Mouse (Mus musculus): ENCODE results near the gene Grin3b. TPM values are rescaled to one million over a fixed set of nuclear protein-coding genes. Genes with fewer than 3 reads are reported as not detected.

The Grin3b gene
- polyA plus RNA-seq, 1 experiment = 0.16 TPM

DNA sequence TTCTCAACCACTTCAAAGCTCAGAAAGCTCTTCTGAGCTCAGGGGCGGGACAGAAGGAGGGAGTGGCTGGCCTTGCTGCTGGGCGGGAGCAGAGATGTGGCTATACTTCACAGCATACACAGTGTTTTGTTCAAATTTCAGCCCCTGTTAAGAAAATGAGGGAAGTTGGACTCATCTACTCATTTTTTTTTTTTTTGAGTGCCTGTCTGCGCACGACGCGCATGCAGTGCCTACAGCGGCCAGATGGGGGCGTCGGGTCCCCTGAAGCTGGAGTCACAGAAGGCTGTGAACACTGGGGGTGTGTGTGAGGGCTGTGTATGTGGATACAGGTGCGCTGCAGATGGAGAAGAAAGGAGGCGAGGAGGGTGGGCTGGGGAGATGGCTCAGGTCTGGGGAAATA lies 16.4 kb downstream of the Grin3b start:
- peak overlapping the region; percentile 22; the same call in 1 of the 2 replicates for H3K4me3 ChIP-seq (ENCODE audit: extremely low read depth, insufficient read depth, insufficient read length)
- H3K36me3 ChIP-seq (ENCODE audit: control insufficient read depth, insufficient read depth, low read length) = peaks cover 9% of the 10 kb centered on the region
- WGBS = under 1% methylated on average over 11 of the region's 11 CpGs
- H3K27ac ChIP-seq (ENCODE audit: insufficient read depth, low read length) = peak overlapping the region; percentile 97
- DNase-seq (ENCODE audit: low read depth in 1 of 2, low spot score in 2 of 2) = peak; percentile 87 to 91
- H3K4me1 ChIP-seq (ENCODE audit: control insufficient read depth, insufficient read depth, insufficient read length) = peaks cover 38% of the 10 kb centered on the region
- TF ChIP-seq CTCF (IDR thresholded peaks at IDR 0.05; ENCODE audit: extremely low read depth, insufficient read depth, insufficient read length, insufficient replicate concordance) = peak; percentile 86
- no peak for TF ChIP-seq POLR2A (IDR thresholded peaks at IDR 0.05; ENCODE audit: low read depth, low read length)
- no peaks in the 10 kb centered on the region for H3K27me3 ChIP-seq (ENCODE audit: control insufficient read depth, insufficient read depth, low read length)

DNA sequence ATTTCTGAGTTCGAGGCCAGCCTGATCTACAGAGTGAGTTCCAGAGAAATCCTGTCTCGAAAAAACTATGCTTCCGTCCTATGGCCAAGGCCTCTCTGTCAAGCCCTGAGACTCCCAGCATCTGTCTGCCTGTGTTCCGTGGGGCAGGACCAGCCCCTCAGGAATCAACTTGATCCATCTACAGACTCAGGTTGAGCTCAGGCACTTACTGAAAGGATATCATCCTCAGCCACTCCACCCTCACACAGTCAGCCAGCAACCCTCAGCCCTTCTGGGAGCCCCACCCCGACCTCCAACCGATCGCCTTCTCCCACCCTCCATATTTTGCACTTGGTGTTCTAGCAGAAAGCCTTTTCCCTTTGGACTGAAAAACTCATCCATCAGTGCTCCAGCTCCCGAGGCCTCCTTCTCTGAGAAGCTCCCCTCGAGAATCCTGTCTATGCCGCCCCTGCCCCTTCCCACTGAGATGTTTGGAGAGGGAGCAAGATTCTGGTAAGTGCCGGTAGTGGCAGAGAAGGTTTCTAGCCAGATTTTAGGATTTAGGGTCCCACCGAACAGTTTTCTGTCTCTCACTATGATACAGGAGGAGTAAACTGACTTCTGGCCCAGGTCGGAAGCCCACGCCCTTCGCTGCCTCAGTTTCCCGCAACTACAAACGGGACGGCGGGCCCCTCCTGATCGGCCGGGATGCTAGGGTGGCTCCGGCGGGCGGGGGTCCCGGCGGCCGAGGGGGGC lies 17.4 kb downstream of the Grin3b start:
- peak overlapping the region; percentile 97 for H3K27ac ChIP-seq (ENCODE audit: insufficient read depth, low read length)
- WGBS = 21% methylated on average over 27 of the region's 27 CpGs

DNA sequence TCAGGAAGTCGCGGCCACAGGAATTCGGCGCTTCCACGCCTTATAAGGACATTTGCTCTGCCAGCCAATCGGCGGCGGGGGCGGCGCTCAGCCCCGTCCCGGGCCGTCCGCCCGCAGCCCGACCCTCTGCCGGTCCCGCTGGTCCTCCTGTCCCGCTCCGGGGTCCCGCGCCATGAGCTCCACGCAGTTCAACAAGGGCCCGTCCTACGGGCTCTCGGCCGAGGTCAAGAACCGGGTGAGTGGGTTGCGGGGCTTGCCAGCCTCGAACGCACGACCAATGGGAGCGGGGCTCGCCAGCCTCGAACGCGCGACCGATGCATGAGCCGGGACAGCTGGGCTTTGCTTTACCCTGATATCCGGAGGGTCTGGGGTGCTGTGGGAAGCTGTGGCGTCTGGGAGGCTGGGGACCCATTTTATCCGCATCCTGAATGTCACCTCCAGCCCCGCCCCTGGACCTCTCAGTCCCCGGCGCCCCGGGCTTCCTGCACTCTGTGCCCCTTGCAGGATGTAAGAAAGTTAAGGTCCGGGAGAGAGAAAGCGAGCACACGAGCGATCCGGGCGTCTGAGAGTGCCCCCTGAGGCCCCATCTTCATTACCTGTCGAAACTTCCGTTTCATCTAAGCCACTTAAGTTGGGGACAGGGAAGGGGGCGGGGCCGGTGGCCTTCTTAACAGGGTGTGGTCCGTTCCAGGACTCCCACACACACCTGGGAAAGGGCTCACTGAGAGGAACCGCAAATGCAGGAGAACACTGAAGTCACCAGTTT lies 18.2 kb downstream of the Grin3b start, which contains the start of gene Cnn2:
Gene Cnn2 (plus strand): TSS at position 79 of the 766 bp plus-strand sequence.
- Histone ChIP-seq H3K27ac (ENCODE audit: insufficient read depth, low read length) (peak within 1 kb of the TSS; percentile 97), H3K27me3 (ENCODE audit: control insufficient read depth, insufficient read depth, low read length) (no peaks in the 10 kb centered on the region), H3K36me3 (ENCODE audit: control insufficient read depth, insufficient read depth, low read length) (peaks cover 25% of the 10 kb centered on the region), H3K4me3 (ENCODE audit: extremely low read depth, insufficient read depth, insufficient read length) (peak within 1 kb of the TSS; percentile 80), H3K4me1 (ENCODE audit: control insufficient read depth, insufficient read depth, insufficient read length) (peaks cover 25% of the 10 kb centered on the region)
- DNase-seq (ENCODE audit: low read depth in 1 of 2, low spot score in 2 of 2) = peak in 1 of 2 experiments; percentile 72
- under 1% methylated on average over 59 of the region's 59 CpGs for WGBS
- TF ChIP-seq POLR2A (IDR thresholded peaks at IDR 0.05; ENCODE audit: low read depth, low read length) = no peak
- no peak for TF ChIP-seq CTCF (IDR thresholded peaks at IDR 0.05; ENCODE audit: extremely low read depth, insufficient read depth, insufficient read length, insufficient replicate concordance)

More for the DNA sequence above, 17.4 kb downstream of the Grin3b start:
- TF ChIP-seq POLR2A (IDR thresholded peaks at IDR 0.05; ENCODE audit: low read depth, low read length) = no peak
- TF ChIP-seq CTCF (IDR thresholded peaks at IDR 0.05; ENCODE audit: extremely low read depth, insufficient read depth, insufficient read length, insufficient replicate concordance) = no peak
- Histone ChIP-seq H3K4me1 (ENCODE audit: control insufficient read depth, insufficient read depth, insufficient read length) (peaks cover 31% of the 10 kb centered on the region), H3K4me3 (ENCODE audit: extremely low read depth, insufficient read depth, insufficient read length) (peak overlapping the region; percentile 80), H3K36me3 (ENCODE audit: control insufficient read depth, insufficient read depth, low read length) (peaks cover 18% of the 10 kb centered on the region), H3K27me3 (ENCODE audit: control insufficient read depth, insufficient read depth, low read length) (no peaks in the 10 kb centered on the region)
- no peak for DNase-seq (ENCODE audit: low read depth in 1 of 2, low spot score in 2 of 2)

DNA sequence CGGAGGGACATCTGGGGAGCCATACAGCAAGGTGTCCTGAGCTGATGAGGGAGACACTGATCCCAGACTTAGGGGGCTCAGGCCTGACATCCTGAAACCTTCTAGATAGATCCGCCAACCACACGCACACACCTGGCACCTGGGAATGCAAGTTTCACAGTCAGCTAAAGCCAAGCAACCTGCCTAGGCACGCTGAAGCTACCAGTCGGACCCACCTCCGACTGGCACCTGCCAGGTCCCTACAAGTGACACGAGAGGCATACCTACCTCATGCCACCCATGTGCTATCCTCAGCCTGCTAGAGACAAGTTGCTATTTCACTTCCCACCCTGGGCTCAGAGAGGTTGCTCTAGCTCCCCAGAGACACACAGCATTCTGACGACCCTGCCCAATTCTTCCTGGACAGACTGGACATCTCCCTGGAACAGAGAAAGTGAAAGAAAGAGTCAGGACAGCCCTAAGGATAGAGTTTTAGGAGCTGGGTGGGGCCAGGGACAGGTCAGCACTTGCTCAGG lies 18.8 kb downstream of the Grin3b start:
- peak overlapping the region; percentile 80 for H3K4me3 ChIP-seq (ENCODE audit: extremely low read depth, insufficient read depth, insufficient read length)
- no peak for DNase-seq (ENCODE audit: low read depth in 1 of 2, low spot score in 2 of 2)
- H3K27ac ChIP-seq (ENCODE audit: insufficient read depth, low read length) = peak overlapping the region; percentile 97
- H3K27me3 ChIP-seq (ENCODE audit: control insufficient read depth, insufficient read depth, low read length) = no peaks in the 10 kb centered on the region
- H3K36me3 ChIP-seq (ENCODE audit: control insufficient read depth, insufficient read depth, low read length) = peaks cover 29% of the 10 kb centered on the region
- H3K4me1 ChIP-seq (ENCODE audit: control insufficient read depth, insufficient read depth, insufficient read length) = peaks cover 28% of the 10 kb centered on the region
- TF ChIP-seq CTCF (IDR thresholded peaks at IDR 0.05; ENCODE audit: extremely low read depth, insufficient read depth, insufficient read length, insufficient replicate concordance) (no peak), POLR2A (IDR thresholded peaks at IDR 0.05; ENCODE audit: low read depth, low read length) (no peak)
- 40% methylated on average over 8 of the region's 8 CpGs for WGBS

DNA sequence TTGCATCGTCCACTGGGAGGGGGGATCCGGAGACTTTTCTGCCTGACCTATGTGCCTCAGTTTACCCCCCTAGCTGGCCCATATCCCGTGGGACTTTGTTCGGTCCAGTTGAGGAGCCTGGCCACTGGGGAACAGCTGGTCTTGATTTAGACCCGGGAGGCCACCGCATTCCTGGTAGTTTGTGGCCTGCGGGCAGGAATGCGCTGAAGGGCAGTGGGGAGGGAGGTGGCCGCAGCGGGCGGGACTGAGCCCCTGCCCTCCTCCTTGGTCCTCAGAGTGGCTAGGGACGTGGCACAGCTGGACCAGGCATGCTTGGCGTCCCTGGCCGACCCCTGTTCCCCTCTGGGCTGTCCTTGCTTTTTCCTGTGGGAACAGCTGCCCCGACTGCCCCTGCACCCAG lies 19.4 kb downstream of the Grin3b start:
- TF ChIP-seq CTCF (IDR thresholded peaks at IDR 0.05; ENCODE audit: extremely low read depth, insufficient read depth, insufficient read length, insufficient replicate concordance) (no peak), POLR2A (IDR thresholded peaks at IDR 0.05; ENCODE audit: low read depth, low read length) (no peak)
- no peak for DNase-seq (ENCODE audit: low read depth in 1 of 2, low spot score in 2 of 2)
- 78% methylated on average over 15 of the region's 15 CpGs for WGBS
- peak overlapping the region; percentile 97 for H3K27ac ChIP-seq (ENCODE audit: insufficient read depth, low read length)
- H3K4me1 ChIP-seq (ENCODE audit: control insufficient read depth, insufficient read depth, insufficient read length) = peaks cover 33% of the 10 kb centered on the region
- H3K36me3 ChIP-seq (ENCODE audit: control insufficient read depth, insufficient read depth, low read length) = peaks cover 34% of the 10 kb centered on the region
- H3K27me3 ChIP-seq (ENCODE audit: control insufficient read depth, insufficient read depth, low read length) = no peaks in the 10 kb centered on the region
- H3K4me3 ChIP-seq (ENCODE audit: extremely low read depth, insufficient read depth, insufficient read length) = peak overlapping the region; percentile 80; the same call in 1 of the 2 replicates

DNA sequence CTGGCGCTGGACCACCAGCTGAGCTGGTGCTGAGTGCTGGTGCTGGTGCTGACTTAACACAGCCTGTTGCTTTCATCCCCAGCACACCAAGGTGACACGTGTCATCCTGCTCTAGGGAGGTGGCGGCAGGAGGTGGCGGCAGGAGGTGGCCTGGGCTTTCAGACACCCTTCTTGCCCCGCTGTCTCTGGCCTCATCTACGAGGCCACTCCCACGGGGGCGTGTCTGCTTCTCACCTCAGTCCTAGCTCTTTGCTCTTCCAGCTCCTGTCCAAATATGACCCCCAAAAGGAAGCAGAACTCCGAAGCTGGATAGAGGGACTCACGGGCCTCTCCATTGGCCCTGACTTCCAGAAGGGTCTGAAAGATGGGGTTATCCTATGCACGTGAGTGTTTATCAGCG lies 20.6 kb downstream of the Grin3b start:
- H3K36me3 ChIP-seq (ENCODE audit: control insufficient read depth, insufficient read depth, low read length) = peaks cover 37% of the 10 kb centered on the region
- DNase-seq (ENCODE audit: low read depth in 1 of 2, low spot score in 2 of 2) = no peak

More for the DNA sequence above, 20.6 kb downstream of the Grin3b start:
- Histone ChIP-seq H3K27ac (ENCODE audit: insufficient read depth, low read length) (no peak overlapping the region), H3K27me3 (ENCODE audit: control insufficient read depth, insufficient read depth, low read length) (no peaks in the 10 kb centered on the region), H3K4me3 (ENCODE audit: extremely low read depth, insufficient read depth, insufficient read length) (no peak overlapping the region), H3K4me1 (ENCODE audit: control insufficient read depth, insufficient read depth, insufficient read length) (peaks cover 33% of the 10 kb centered on the region)
- WGBS = 79% methylated on average over 12 of the region's 12 CpGs
- TF ChIP-seq CTCF (IDR thresholded peaks at IDR 0.05; ENCODE audit: extremely low read depth, insufficient read depth, insufficient read length, insufficient replicate concordance) (no peak), POLR2A (IDR thresholded peaks at IDR 0.05; ENCODE audit: low read depth, low read length) (no peak)
